Mouse (Mus musculus) stomach, embryonic 15.5 days (tissue): ENCODE results near the gene Ctnnal1. TPM values are rescaled to one million over a fixed set of nuclear protein-coding genes. Genes with fewer than 3 reads are reported as not detected.

Experiments used
- ATAC-seq: fragments of 200-750 bp; cut with Nextera tagmentation; 2 replicates; pipeline ENCODE4 v1.8.0; 2017; ENCODE audit warnings: low read depth, moderate number of reproducible peaks, moderate TSS enrichment; ENCODE audit not compliant: insufficient read depth, low FRiP score
- H3K27ac ChIP-seq: fragments of 300-500 bp; sonication (generic); 2 replicates; pipeline ENCODE4 v1.5.1; 2015; ENCODE audit warnings: mild to moderate bottlenecking, inconsistent platforms
- H3K27me3 ChIP-seq: fragments of 300-500 bp; sonication (generic); replicated peaks from 2 replicates; pipeline ENCODE4 v1.6.1; 2015; ENCODE audit warnings: inconsistent platforms
- H3K36me3 ChIP-seq: fragments of 300-500 bp; sonication (generic); 2 replicates; pipeline ENCODE4 v1.6.1; 2015; ENCODE audit warnings: inconsistent platforms
- H3K4me1 ChIP-seq: fragments of 300-500 bp; sonication (generic); 2 replicates; pipeline ENCODE4 v1.6.1; 2015; ENCODE audit warnings: inconsistent platforms
- H3K4me2 ChIP-seq: fragments of 300-500 bp; sonication (generic); 2 replicates; pipeline ENCODE4 v1.6.1; 2015; ENCODE audit warnings: mild to moderate bottlenecking, inconsistent platforms
- H3K4me3 ChIP-seq: fragments of 300-500 bp; sonication (generic); replicated peaks from 2 replicates; pipeline ENCODE4 v1.5.1; 2015; ENCODE audit warnings: inconsistent platforms
- H3K9ac ChIP-seq: fragments of 300-500 bp; sonication (generic); 2 replicates; pipeline ENCODE4 v1.6.1; 2015; ENCODE audit warnings: inconsistent platforms
- H3K9me3 ChIP-seq: fragments of 300-500 bp; sonication (generic); 2 replicates; pipeline ENCODE4 v1.6.1; 2016; ENCODE audit warnings: inconsistent platforms
- WGBS: fragments of 180-500 bp; shearing (Covaris S2); methylation state at CpG from one replicate; pipeline ENCODE4 v1.1.7; 2015; 5-methylcytosine and 5-hydroxymethylcytosine counted together
- microRNA counts: library from miRNA; unstranded; fragments of <30 nt; microRNA quantifications from one replicate; lab custom pipeline; 2016
- microRNA-seq: library from miRNA; unstranded; fragments of <30 nt; microRNA quantifications from one replicate; pipeline ENCODE4, GENCODE M21; 2016
- polyA plus RNA-seq: library from polyadenylated mRNA; unstranded; fragments of >200 nt; fragmentation: Nextera tagmentation; extraction: Ambion mirVana; gene quantifications from 2 replicates; pipeline ENCODE4 v1.2.1, GENCODE M21; 2015

Gene Ctnnal1
- polyA plus RNA-seq, 1 experiment from 2014 or later = 19.8 TPM

DNA sequence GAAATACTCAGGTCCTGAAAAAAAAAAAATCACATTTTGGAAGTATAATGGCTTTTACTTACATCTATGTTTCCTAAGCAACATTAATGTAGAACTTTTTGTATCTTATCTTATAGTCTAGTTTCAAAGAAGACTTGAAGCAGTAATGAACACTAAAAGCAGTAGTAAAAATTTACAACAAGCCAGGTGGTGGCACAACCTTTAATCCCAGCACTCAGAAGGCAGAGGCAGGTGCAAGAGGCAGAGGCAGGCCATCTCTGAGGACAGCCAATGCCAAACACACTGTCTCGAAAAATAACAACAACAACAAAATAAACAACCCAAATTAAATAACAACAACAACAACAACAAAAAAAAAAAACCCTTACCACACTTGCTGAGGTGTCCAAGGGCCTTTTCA lies 93.9 kb downstream of the Ctnnal1 start:
- Histone ChIP-seq H3K9me3 (no peaks in the 10 kb centered on the region), H3K36me3 (peaks cover 62% of the 10 kb centered on the region), H3K4me2 (no peak overlapping the region), H3K4me1 (no peaks in the 10 kb centered on the region), H3K9ac (no peak overlapping the region), H3K27me3 (no peaks in the 10 kb centered on the region), H3K27ac (no peak overlapping the region), H3K4me3 (no peak overlapping the region)
- WGBS = 56% methylated on average over 1 of the region's 1 CpGs
- no peak for ATAC-seq

DNA sequence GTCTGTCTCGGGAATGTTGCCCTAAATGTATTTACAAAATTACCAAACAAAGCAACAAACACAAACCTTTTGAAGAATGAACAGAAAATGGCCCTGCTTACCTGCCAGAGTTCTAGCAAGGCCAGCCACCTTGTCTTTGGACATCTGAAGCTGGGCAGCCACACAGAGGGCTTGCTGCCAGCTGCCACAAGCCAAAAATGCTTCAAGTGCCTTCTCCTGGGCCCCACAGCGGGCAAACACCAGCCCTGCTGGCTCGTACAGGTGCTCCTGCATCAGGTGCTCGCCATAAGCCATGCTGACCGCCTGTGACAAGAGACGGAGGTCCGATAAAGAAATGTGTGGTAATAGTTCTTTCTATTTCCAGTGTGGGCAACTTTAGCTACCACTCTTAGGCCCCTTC lies 96.1 kb downstream of the Ctnnal1 start:
- WGBS = 84% methylated on average over 7 of the region's 7 CpGs
- Histone ChIP-seq H3K27ac (no peak overlapping the region), H3K4me3 (no peak overlapping the region), H3K9me3 (no peaks in the 10 kb centered on the region), H3K9ac (no peak overlapping the region), H3K4me1 (no peaks in the 10 kb centered on the region), H3K27me3 (no peaks in the 10 kb centered on the region), H3K4me2 (no peak overlapping the region), H3K36me3 (peaks cover 58% of the 10 kb centered on the region)
- ATAC-seq = no peak

- WGBS = 64% methylated on average over 5 of the region's 5 CpGs
- H3K27ac ChIP-seq = no peak overlapping the region
- no peak for ATAC-seq
- peaks cover 53% of the 10 kb centered on the region for H3K36me3 ChIP-seq
- no peak overlapping the region for H3K4me2 ChIP-seq
- no peaks in the 10 kb centered on the region for H3K4me1 ChIP-seq
- H3K4me3 ChIP-seq = no peak overlapping the region
- H3K27me3 ChIP-seq = no peaks in the 10 kb centered on the region
- no peaks in the 10 kb centered on the region for H3K9me3 ChIP-seq
- no peak overlapping the region for H3K9ac ChIP-seq
Measured at GRCm38 (mm10) chr4:56767861-56768284, 97.1 kb downstream of the Ctnnal1 start.

MicroRNAs within 50 kb of the gene (microRNA counts, 519-probe panel; counts per million panel counts)
- microRNA mmu-miR-32 (lab: Ali Mortazavi, UCI) = 2,875 counts per million, percentile 72 among the panel's probes with 10 or more counts

Small RNAs within 50 kb of the gene (microRNA-seq; reads per million reads assigned to microRNA genes)
- 204 reads per million, percentile 59 among the genes with 10 or more reads in this experiment for gene Mir32

Other genes with a start within 250 kb of the Ctnnal1 start
- gene Gm26657, start 125.1 kb downstream of the Ctnnal1 start, polyA plus RNA-seq = not detected in 2 replicates
- not detected in 2 replicates for gene Actl7b, start 123.7 kb downstream of the Ctnnal1 start, polyA plus RNA-seq
- not detected in 2 replicates for gene Actl7a, start 121.8 kb downstream of the Ctnnal1 start, polyA plus RNA-seq
- gene Elp1, start 62.9 kb downstream of the Ctnnal1 start, polyA plus RNA-seq = 35.8 TPM in 2 replicates
- gene Fam206a, start 62.8 kb downstream of the Ctnnal1 start, polyA plus RNA-seq = 13.5 and 14.6 TPM in 2 replicates
- 9.5 and 10.3 TPM in 2 replicates for gene Tmem245, start 82.2 kb upstream of the Ctnnal1 start, polyA plus RNA-seq
- 0.75 and 1.1 TPM in 2 replicates for gene Frrs1l, start 125.2 kb upstream of the Ctnnal1 start, polyA plus RNA-seq